Mouse (Mus musculus) kidney, adult 2 months (tissue): ENCODE measurements at regions not wholly inside any gene's neighbourhood (a gene's known extent, or its start where the extent isn't known, plus 50 kb on each side); places are given as distances from the start of the nearest gene placed in this dataset.

Experiments
- DNase-seq: peaks from one replicate; pipeline ENCODE4 v3.0.0; 2021
- H3K27ac ChIP-seq: fragments of 200-500 bp; 2 replicates; pipeline ENCODE4 v1.5.1; 2012; ENCODE audit warnings: low read depth, low read length, control low read depth, inconsistent platforms; ENCODE audit not compliant: insufficient read depth
- H3K27me3 ChIP-seq: fragments of 200-500 bp; replicated peaks from 2 replicates; pipeline ENCODE4 v1.6.1; 2012; ENCODE audit warnings: mild to moderate bottlenecking, moderate library complexity, low read length, inconsistent platforms; ENCODE audit not compliant: control insufficient read depth, insufficient read depth
- H3K36me3 ChIP-seq: fragments of 200-500 bp; 2 replicates; pipeline ENCODE4 v1.6.1; 2012; ENCODE audit warnings: mild to moderate bottlenecking, moderate library complexity, low read length, inconsistent platforms; ENCODE audit not compliant: control insufficient read depth, insufficient read depth
- H3K4me1 ChIP-seq: fragments of 200-500 bp; 2 replicates; pipeline ENCODE4 v1.6.1; 2011; ENCODE audit warnings: low read length; ENCODE audit not compliant: control insufficient read depth, insufficient read depth
- H3K4me3 ChIP-seq: fragments of 200-500 bp; 2 replicates; pipeline ENCODE4 v1.5.1; 2011; ENCODE audit warnings: mild to moderate bottlenecking, low read depth, low read length, control low read depth; ENCODE audit not compliant: insufficient read depth
- CTCF ChIP-seq: fragments of 200-500 bp; conservative IDR thresholded peaks from 2 replicates; pipeline ENCODE4 v1.5.1; 2011; ENCODE audit warnings: low read depth, mild to moderate bottlenecking, control low read depth, low read length, moderate library complexity, mixed read lengths; ENCODE audit not compliant: insufficient read depth, insufficient read length
- POLR2A ChIP-seq: fragments of 200-500 bp; IDR thresholded peaks from one replicate; pipeline ENCODE4 v1.6.1; 2011; ENCODE audit warnings: low read depth, low read length, control low read depth
- WGBS: fragments of 180-500 bp; shearing (Covaris S2); methylation state at CpG from one replicate; pipeline ENCODE4 v1.1.7; 2018; 5-methylcytosine and 5-hydroxymethylcytosine counted together

DNA sequence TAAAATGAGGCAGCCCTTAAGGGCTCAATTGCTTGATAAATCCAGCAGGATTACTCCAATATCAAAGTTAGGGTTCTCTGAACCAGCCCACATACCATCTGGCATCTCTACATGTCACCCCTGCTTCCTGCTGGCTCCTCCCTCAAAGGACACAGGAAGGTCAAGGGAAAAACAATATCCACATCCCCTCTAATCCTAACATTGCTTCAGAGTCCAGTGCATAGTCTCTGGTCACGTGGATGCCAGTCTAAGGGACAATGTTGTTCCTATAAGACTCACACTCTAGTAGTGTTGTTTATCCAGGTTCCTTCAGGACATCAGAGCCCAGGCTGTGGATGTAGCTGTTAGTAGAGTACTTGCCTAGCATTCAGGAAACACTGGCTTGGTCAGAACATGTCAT is 124.9 kb upstream of the Foxa2 start:
- Histone ChIP-seq H3K4me1 (no peaks in the 10 kb centered on the region), H3K27me3 (no peaks in the 10 kb centered on the region), H3K27ac (peak overlapping the region; percentile 98), H3K36me3 (no peaks in the 10 kb centered on the region), H3K4me3 (no peak overlapping the region)
- peak; percentile 68 for DNase-seq
- WGBS: 38% methylated on average over 1 of the region's 1 CpGs
- TF ChIP-seq POLR2A: no peak
- TF ChIP-seq CTCF: no peak

DNA sequence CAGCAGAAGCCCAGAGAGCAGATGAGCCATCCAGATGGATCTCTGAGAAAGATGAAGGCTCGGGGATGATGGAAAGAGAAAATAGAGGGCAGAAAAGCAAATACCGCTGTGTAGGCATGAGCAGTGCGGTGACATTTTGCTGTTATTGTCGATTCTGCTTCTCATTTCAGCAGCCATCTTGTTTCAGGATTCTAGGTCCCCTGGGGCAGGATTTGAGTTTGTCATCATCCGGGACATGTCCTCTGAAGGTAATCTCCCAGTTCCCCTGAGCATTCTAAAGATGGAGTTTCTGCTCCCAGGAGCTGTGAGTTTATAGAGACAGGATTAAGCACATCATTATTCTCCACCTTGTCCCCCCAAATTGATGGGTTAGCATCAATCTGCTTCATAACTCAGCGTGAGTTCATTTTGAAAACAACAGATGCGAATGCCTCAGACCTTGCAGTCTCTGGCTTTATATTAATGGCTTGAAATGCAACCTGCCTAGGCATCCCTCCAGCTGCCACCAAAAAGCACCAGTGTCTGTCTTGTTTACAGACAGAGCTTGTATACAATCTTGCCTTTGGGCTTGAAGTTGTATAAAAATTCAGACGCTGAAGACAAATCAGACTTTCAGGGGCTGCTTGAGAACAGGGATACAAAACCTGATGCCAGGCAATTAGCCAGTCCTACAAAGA is 128.6 kb upstream of the Foxa2 start:
- Histone ChIP-seq H3K4me3 (no peak overlapping the region), H3K27me3 (no peaks in the 10 kb centered on the region), H3K27ac (no peak overlapping the region), H3K4me1 (no peaks in the 10 kb centered on the region), H3K36me3 (no peaks in the 10 kb centered on the region)
- no peak for DNase-seq
- 87% methylated on average over 8 of the region's 8 CpGs for WGBS
- TF ChIP-seq CTCF: no peak
- TF ChIP-seq POLR2A: no peak

DNA sequence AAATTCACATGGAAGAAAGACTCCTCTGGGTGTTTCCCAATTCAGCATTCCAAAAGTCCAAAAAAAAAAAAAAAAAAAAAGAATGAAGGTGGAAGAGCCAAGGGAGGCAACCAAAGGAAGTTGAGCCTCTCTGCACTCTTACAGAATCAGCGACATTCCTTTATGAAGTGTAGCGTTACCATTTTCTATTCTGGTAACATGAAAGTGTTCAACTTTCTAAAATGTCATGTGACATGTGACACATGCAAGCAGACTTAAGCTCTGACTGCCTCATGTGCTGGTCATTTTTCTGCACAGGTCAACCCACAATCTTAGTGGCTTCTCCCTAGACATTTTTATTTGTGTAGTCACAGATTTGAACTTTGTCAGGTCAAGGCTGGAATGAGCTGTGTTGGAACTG is 133.5 kb upstream of the Foxa2 start:
- H3K36me3 ChIP-seq: no peaks in the 10 kb centered on the region
- no peaks in the 10 kb centered on the region for H3K4me1 ChIP-seq
- 59% methylated on average over 2 of the region's 2 CpGs for WGBS
- no peak overlapping the region for H3K27ac ChIP-seq
- no peak for TF ChIP-seq POLR2A
- TF ChIP-seq CTCF: no peak
- no peak for DNase-seq
- no peak overlapping the region for H3K4me3 ChIP-seq
- H3K27me3 ChIP-seq: no peaks in the 10 kb centered on the region; the same call in 1 of the 2 replicates

DNA sequence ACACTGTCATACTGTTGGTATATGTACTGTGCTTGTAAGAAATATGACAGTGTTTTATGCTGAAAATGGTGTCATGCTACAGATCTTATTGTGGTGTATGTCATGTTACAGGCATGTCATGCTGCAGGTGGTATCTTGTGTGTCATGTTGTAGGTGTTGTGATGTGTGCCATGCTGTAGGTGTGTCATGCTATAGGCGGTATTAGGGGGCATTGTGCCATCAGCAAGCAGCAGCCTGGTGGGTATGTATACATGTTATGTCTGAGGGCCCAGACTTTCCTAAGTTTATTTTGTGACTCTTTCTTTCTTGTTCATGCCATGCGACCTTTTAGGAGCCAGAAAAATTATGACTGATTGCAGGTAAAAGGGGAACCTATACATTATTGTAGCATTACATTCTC is 134.7 kb upstream of the Foxa2 start:
- Histone ChIP-seq H3K4me3 (no peak overlapping the region), H3K4me1 (no peaks in the 10 kb centered on the region), H3K36me3 (no peaks in the 10 kb centered on the region), H3K27ac (no peak overlapping the region), H3K27me3 (no peaks in the 10 kb centered on the region; the same call in 1 of the 2 replicates)
- no peak for TF ChIP-seq CTCF
- TF ChIP-seq POLR2A: no peak
- 95% methylated on average over 2 of the region's 2 CpGs for WGBS
- no peak for DNase-seq

DNA sequence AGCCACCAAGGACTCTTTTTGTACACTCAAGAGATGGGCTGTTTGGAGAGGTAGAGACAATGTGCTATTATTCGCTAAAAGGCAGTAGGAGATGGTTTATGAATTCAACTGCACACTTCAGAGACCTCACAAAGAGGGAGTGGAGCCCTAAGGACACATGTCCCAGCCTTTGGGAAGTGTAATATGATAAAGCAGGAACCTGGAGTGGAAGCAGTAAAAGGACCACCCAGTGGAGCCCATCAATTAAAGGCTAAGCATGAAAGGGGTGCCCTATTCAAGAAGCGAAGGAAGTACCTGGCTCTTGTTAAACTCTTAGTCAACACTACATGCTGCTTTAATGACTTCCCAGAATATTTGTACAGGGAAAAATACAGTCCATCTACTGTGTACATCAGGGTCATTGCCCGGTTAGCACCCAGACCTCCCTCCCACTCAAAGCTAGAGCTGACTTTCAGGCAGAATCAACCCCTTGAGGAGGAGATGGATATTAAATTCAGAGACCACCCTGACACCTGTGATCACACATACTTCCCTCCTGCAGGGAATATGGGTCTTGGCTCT is 135.8 kb upstream of the Foxa2 start:
- Histone ChIP-seq H3K27me3 (no peaks in the 10 kb centered on the region; the same call in 1 of the 2 replicates), H3K36me3 (no peaks in the 10 kb centered on the region), H3K4me3 (no peak overlapping the region), H3K4me1 (no peaks in the 10 kb centered on the region), H3K27ac (no peak overlapping the region)
- TF ChIP-seq CTCF (no peak), POLR2A (no peak)
- WGBS: 65% methylated on average over 3 of the region's 3 CpGs
- DNase-seq: no peak

DNA sequence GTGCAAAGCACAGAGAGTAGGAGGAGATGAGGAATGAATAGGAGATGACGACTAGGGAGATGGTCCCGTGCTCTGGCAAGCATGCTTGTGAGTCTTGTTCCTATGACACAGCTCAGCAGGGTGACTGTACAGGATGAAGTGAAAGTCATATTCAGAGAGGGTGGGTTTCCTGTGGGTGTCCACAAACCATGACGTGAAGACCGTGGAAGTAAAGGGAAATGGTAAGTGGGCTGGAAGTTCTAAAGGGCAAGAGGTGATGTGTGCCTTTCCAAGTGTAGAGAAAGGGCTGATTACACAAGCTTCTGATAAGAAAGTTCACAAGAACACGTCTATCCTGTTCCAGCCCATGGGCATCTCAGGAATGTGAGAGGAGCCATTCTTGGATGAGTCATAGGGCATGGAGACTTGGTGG is 138.0 kb upstream of the Foxa2 start:
- 60% methylated on average over 5 of the region's 5 CpGs for WGBS
- Histone ChIP-seq H3K27ac (no peak overlapping the region), H3K4me3 (no peak overlapping the region), H3K4me1 (no peaks in the 10 kb centered on the region), H3K27me3 (no peaks in the 10 kb centered on the region; the same call in 1 of the 2 replicates), H3K36me3 (no peaks in the 10 kb centered on the region)
- no peak for DNase-seq
- no peak for TF ChIP-seq CTCF
- no peak for TF ChIP-seq POLR2A

DNA sequence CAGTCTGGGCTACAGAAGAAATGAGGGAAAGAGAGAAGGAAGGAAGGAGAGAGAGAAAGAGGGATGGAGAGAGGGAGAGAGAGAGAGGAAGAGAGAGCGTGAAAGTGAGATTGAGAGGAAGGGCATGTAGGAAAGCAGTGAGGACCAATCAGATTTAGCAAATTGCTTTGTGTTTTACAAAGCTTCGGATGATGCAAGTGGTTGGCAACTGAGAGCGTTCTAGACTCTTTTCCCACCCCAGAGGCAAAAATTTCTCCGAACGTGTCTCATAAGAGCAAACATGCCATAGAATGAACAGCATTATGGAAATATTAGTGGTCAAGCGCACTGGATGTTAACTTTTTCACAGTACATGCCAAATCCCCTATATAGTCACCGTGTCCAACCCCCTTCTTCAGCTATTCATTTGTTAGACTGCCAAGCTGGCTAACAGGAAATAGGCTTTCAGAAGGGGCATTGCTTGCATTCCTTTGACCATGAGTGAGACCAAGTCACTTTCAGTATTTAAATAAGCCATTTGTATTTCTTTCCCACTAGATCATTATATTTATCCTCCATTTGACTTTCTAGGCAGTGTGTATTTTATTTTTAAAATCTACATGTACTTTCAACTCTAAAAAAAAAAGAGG is 139.7 kb upstream of the Foxa2 start:
- no peak overlapping the region for H3K27ac ChIP-seq
- H3K36me3 ChIP-seq: no peaks in the 10 kb centered on the region
- H3K4me1 ChIP-seq: no peaks in the 10 kb centered on the region
- no peaks in the 10 kb centered on the region; the same call in 1 of the 2 replicates for H3K27me3 ChIP-seq
- TF ChIP-seq POLR2A: no peak
- TF ChIP-seq CTCF: no peak
- no peak for DNase-seq
- WGBS: 76% methylated on average over 7 of the region's 7 CpGs
- H3K4me3 ChIP-seq: no peak overlapping the region
